Mouse (Mus musculus) NIH3T3 (cell line): ENCODE data around the gene Scgb1a1.
A peak's percentile ranks its signal among the peaks of the same experiment; 100 is the strongest.
"Not testable (repeated sequence)": the region's sequence is repeated elsewhere in the genome, so short reads cannot be mapped to it uniquely, and the experiment has no call there.

Source experiments
- DNase-seq: peaks from one replicate; pipeline ENCODE4 v3.0.0-alpha.2; 2012; ENCODE audit warnings: low read depth

The Scgb1a1 gene

DNA sequence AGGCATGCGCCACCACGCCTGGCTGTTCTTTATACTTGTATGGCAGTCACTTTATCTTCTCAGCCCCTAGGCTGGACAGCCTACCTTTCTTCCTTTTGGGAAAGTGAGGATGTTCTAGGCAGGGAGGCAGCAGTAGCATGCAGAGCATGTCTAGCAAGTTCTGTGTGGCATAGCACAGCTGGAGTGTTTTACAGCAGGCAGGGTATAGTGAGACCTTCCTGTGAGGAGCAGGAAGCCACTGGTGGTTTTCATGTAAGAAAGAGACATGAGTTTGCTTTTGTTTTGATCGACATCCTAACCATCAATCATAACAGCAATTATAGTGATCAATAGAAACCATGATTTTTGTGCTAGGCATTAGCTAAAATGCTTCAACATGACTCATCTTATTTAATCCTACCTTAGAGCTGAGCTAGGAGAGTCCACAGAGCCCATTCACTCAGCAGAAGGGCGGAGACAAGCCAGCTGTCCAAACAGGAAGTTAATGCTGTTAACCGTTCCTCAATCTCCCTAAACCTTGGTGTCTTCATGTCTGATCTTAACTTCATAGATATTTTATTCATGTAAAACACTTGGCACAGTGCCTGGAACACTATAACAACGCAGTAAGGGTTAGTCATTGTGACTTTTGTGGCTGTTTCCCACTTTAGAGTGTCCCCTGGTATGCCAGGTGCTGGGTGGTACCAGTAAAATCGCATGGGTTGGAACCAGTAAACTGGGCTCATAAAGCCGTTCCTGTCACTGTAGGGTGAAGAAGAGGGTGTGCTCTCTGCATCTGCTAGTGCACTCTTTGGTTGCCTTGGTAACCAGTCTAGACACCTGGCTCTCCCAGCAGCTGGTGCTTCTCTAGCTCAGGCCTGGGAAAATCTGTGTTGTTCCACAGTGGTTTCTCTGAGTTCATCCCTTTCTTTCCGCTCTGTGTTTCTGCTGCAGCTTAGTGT is 21.9 kb downstream of the Scgb1a1 start:
- peak; percentile 57 for DNase-seq

DNA sequence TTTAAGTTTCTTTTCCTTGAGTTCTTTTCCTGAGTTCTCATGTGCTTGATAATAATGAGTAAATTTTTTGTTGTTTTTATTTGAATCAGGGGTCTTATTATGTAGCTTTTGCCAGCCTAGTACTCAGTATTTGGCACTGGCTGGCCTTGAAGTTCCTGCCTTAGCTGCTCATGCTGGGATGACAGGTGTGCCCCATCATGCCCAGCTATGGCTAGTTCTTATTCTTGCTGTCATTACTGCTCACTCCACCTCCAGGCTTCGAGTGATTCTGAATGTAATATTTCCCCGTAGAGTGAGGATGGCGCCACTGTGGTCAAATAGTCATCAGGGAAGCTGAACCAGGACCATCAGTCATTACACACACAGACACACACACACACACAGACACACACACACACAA is 23.9 kb downstream of the Scgb1a1 start:
- DNase-seq, result no peak

DNA sequence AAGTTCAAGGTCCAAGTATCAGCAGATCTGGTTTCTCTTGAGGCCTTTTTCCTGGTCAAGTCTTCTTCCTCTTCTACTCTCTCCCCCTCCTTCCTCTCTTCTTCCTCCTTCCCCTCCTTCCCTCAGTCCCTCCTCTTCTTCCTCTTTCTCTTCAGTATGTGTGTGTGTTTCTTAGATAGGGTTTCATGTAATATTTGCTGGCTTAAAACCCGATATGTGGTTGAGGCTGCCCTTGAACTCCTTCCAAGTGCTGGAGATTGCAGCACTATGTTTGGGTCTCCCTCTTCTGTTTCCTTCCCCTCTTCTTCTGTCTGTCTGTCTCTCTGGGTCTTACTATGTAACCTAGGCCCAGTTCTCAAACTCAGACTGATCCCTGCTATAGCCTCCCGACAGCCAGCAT is 24.9 kb downstream of the Scgb1a1 start:
- peak; percentile 44 for DNase-seq

DNA sequence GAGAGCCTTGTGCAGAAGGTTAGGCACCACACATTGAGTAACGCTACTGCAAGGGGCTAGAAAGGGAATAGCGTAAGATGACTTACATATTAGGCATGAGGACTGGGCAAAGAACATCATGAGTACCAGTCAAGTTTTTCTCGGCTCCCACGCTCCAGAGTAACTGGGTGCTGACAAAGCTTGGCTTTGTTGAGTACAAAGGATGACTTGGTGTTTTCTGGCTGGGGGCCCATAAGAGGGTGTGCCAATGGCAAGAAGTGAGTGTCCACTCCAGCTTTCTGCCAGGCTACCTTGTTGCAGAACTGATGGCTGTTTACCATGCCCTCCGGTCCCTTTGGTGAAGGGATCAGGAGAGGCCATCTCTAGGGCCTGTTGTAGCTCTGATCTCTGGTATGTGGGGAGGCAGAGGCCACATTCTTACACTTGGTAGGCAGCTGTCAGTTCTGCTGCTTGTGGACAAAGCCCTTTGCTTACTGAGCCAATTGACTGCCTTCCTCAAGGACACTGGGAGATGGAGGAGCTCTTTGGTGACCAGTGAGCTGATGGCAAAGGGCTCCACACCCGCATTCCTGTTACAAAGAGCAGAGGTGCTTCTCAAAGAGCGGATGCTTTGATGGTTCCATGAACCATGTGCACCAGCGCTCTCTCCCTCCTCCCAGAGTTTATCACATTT is 26.4 kb downstream of the Scgb1a1 start:
- DNase-seq, result peak; percentile 95

DNA sequence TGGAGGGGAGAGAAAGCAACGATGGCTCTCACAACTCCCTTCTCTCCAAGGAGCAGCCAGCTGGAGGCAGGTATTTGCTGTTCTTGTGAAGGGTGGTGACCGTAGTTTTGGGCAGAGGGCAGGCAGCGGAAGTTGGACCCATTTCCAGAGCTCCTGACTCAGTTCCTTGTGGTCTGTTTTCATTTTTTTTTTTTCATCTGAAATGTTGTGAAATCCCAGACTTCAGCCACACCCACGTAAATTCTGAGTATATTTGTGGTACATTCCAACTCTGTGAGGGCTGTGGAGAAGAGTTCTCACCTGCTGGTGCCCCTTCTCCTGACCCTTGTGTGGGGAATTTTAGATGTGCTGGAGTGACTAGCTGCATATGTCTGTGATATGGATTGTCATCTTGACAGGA is 27.7 kb downstream of the Scgb1a1 start:
- peak; percentile 89 for DNase-seq

DNA sequence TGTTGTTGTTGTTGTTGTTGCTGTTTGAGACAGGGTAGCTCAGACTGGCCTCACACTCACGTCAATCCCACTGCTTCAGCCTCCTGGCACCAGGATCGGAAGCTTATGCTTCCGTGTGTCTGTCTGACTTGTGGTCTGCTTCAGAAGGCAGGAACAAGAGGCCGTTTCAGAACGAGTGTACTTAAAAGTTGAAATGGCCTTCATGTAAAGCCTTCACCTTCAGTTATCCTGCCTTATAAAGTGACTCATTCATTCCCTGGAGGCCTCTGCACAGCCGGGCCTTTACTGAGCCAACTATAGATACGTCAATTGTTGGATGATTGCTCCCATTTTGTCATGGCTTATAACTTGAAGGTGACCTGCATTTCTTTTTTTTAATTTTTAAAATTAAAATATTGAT is 28.4 kb downstream of the Scgb1a1 start:
- DNase-seq, result peak; percentile 86

DNA sequence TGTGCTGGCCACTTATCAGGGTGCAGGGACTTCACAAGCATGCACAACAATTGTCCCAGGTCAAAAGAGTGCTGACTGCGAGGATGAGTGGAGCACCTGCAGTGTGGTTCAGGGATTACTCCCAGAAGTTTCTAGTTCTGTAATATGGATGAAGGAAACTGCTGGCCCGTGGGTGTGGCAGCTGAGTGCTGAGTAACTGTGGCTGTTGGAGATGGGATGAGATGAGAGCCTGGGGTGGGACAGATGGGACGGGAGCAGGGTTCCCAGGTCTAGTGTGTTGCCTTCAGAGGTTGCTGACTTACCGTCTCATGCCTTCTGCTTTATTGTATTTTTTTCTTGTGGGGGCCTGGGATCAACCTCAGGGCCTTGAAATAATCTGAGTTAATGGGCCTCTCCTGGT is 28.8 kb downstream of the Scgb1a1 start:
- peak; percentile 35 for DNase-seq

DNA sequence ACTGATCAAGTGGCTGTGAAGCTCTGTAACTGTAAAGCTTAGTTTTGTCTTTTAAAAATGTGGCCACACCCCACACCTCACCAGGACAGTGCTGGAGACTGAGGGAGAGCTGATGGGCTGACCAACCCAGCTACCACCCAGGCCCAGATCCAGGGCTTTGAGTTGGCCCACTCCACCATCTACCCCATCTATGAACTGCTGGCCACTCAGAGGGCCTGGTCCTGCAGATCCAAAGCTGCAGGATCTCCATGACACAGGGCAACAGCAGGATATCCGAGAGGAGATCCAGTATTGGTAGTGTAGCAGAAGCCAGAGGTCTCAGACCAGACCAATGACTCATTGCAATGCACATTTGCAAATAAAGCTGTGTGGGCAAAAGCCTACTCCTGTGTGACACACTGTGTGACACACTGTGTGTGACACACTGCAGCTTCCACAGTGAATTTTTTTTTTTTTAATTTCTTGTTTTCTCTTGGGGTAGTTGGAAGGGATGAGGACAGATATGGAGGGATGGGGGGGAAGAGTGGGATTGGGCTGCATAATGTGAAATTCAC is 29.4 kb downstream of the Scgb1a1 start:
- DNase-seq, result no peak

DNA sequence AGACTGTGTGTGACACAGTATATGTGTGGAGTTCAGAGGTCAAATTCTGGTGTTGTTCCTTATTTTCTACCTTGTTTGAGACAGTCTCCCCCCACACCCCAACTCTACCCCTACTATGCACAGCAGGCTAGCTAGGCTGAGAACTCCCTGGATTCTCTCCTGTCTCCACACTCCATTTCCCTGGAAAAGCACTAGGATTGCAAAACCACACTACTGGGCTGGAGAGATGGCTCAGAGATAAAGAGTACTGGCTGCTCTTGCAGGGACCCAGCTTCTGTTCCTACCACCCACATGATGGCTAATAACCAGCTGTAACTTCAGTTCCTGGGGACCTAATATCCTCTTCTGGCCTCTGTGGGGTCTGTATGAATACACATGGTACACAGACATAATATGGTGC is 30.1 kb downstream of the Scgb1a1 start:
- DNase-seq, result peak; percentile 41

DNA sequence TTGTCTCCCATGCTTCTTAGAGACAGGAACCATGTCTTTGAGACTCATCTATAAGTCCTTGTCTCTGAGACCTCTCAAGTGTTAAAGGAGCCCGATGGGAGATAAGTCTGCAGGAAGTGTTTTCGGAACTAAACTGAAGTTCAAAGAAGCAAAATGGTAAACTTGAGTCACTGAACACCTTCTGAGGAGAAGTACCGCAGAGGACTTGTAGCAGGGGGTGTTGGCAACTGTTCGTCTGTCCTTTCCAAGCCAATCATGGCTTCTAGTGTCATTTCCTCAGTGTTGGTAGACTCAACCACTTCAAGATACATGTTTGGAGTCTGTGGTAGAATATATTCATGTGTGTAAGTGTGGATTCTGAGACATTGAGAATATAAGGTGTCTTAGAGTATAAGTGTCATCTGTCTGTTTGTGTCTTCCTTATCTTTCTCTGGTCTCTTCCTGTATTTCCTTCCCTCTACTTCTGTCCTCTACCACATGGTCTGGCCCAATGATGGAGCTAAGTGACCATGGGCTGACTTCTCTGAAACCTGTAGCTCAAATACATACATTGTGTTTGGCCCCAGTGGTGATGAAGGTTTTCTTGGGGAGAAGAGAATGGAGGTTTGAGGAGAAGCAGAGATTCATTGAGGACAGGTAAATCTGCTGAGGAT is 31.9 kb downstream of the Scgb1a1 start:
- no peak for DNase-seq

DNA sequence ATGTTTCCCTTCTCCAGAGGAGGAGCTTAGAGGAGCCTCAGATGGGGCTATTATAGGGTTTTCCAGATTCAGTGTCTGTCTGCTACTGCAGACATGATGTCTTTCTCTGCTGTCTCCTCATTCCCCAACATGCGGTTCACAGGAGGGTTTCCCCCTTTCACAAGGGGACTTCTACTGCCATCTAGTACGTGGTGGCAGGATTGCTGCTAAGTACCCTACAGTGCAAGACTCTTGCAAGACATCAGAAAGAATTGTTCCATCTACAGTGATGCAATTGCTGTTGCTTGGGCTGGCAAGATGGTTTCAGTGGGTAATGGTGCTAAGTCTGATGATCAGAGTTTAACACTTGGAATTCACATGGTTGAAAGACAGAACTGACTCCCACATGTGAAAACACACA is 32.6 kb downstream of the Scgb1a1 start:
- peak; percentile 52 for DNase-seq

DNA sequence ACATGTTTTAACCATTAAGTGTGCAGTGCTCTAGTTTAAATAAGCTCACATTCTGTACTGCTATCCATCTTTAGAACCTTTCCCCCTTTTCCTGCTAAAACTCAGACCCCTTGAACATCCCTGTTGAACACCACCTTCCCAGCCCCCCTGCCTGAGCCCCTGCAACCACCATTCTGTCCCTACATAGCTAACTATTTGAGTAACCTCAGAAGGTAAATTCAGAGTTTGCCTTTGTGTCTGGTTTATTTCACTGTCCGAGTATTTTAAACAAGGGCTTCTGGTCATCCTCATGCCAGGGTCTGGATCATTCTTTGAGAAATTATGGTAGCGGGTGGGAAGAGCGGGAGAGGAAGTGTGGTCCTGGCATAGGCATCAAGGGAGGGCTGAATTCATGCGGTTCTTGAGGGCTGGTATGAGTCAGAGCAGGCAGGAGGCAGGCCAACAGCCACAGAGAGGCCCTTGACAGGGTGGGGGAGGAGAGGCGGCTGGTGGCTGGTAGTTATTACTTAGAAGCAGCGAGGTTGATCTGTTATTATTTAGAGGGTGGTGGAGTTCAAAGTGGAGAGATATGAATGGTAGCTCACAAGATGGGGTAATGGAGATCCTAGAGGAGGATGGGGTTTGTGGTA is 34.8 kb downstream of the Scgb1a1 start:
- peak; percentile 95 for DNase-seq

DNA sequence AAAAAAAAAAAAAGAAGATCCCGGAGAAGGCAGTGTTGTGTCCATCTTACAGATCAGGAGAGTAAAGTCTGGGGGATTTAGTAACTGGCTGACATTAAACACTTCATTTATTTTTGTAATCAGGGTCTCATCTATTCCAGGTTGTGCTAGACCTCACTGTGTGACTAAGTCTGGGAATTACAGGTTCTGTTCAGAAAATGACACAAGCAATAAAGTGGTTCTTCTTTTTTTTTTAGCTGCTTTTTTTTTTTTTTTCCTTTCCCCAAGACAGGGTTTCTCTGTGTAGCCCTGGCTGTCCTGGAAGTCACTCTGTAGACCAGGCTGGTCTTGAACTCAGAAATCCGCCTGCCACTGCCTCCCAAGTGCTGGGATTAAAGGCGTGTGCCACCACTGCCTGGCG is 35.8 kb downstream of the Scgb1a1 start:
- DNase-seq, result not testable (repeated sequence)

DNA sequence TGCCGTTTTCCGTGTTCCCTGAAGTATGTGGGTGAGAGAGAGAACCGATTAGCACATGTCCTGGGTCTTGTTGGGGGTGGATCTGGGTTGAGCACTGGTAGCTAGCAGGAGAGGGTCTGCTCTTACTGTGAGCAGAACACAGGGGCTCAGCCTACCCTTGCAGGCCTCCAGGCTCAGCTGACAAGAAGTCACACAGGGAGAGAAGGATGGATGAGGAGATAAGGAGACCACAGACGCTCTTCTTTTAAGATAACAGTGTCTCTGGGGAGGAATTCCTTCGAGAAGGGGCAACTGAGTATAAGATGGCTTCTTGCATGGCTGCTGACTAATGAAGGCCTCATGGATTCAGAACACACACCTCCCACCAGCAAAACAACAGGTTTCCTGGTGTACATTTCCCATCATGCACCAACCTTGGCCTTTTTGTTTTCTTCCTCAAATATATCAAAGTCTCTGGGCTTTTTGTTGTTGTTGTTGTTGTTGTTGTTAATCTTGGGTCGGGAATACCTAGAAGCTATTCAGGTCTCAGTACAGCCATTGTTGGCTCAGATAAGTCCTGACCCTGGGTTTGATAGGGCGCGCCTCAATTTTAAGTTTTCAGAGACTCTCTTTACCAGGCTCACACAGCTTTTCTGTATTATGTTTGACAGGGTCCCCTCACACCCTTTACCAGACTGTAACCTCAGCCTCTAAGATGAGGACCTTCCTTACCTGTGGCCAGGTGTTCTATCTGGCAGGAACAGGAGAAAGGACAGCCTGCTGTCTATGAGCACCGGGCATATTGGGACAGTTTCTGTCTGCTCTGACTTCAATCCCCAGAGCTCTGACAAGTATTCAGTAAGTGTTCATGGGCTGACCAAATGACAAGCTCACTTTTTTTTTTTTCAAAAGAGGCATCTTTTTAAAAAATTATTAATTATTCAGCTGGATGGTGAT is 37.2 kb downstream of the Scgb1a1 start:
- no peak for DNase-seq

DNA sequence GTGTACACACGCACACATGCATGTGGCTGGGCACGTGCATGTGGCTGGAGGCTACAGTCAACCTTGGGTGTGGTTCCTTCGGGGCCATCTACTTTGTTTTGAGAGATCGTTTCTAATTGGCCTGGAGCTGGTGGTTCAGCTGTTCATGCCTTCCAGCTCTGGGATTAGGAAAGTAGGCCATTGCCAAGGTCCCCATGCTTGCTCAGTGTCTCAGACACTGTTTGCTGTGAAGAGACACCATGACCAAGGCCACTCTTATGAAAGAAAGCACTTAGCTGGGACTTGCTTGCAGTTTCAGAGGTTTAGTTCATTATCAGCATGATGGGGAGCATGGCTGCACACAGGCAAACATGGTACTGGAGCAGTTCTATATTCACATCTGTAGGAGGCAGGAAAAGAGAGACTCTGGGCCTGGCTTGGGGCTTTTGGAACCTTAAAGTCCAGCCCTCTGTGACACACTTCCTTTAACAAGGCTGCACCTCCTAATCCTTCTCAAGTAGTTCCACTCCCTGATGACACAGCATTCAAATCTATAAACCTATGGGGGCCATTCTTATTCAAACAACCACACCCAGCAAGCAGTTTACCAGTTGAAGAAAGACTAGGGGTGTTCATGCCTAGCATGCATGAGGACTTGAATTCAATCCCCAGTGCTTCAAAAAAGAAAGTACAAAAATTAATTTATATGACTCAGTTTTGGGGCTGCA is 38.6 kb downstream of the Scgb1a1 start:
- DNase-seq, result no peak

DNA sequence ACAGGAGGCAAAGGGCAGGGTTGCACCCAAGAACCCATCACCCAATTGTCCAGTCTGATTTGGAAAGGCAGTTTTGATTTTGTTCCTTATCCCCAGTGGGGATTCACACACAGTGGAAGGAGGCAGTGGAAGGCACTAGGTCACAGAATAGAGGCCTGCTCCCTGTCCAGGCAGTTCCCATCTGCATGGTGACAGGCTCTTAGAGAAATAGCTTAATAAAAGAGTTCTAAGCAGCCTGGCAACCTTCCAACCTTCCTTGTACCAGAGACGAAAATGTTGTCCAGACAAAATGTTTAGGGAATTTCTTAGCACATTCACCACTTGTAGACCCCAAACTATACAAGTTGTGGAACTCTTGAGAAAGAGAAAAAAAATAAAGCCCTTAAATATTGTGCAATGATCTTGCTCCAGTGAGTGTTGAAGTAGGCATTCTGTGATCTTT is 39.8 kb downstream of the Scgb1a1 start:
- DNase-seq, result peak; percentile 47

DNA sequence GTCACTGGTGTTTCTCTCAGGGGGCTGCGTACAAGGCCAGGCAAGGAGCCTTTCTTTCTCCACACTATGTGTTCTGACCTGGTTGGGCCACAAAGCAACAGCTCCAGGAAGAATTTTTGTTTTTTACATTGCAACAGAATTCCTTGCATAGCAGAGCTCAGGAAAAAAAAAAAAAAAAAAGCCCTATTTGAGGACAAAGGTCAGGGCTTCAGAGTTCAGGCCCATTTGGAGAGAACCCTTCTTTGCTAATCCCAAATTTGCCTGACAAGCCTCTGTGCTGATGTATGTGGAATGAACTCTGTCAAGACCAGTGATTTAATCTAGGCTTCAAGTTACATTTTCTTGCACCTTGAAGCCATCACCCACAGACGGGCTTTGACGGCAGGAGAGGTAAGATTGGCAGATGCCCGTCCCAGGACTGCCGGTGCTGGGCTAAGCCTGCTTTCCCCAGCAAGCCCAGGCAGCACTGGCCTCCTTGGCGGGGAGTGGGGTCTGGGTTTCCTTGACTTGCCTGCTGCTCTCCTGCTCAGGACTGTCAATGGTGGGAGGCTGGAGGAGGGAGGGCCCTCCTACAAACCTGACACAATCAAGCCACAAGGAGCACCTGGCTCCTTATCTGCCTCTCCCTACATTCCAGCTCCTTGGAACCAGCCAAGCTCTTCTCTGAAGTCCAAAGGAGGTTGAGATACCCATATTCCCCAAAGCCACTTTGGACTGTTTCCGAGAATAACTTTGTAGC is 40.4 kb downstream of the Scgb1a1 start:
- DNase-seq, result no peak

DNA sequence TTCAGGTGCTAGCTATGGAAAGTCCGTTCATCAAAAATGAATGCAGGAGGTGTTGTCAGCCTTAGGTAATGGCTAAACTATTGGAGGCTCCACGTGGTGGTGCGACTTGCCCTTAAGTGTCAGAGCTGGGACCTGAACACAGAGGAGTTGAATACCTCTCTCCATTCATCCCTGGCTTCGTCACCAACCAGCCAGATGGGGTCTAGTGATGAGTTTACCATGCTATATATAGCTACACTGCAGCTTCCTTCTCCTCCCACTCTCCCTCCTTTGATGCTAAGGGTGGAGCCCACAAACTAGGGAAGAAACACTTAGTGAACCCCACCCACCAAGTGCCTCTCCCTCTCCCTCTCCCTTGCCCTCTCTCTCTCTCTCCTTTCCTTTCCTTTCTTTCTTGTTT is 43.5 kb downstream of the Scgb1a1 start:
- no peak for DNase-seq

DNA sequence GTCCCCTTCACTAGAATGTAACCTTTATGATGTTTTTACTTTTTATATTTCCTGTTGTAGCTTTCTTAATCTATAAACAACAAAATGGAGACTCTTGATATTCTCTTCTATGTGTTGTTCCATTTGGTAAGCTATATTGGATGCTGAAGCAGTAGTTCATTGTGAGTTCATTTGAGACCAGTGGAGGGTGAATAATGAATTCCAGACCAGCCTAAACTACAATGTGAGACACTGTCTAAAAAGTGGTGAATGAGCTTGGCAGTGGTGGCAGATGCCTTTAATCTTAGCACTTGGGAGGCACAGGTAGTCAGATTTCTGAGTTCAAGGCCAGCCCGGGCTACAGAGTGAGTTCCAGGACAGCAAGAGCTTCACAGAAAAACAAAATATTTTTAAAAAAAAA is 44.6 kb downstream of the Scgb1a1 start:
- DNase-seq, result peak; percentile 55

DNA sequence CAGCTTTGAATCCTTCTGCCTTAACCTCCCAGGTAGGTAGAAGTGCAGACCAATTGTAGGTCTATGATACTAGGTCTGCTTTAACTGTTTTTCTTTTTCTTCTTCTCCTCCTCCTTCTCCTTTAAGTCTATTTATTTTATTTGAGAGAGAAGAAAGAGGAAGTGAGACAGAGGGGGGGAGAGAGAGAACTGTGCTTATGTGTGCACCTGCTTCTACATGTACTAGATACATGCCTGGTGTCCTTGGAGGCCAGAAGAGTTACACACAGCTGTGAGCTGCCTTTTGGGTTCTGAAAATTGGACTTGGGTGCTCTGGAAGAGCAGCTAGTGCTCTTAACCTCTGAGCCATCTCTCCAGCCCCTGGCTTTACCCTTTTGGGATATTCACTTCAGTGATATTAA is 46.7 kb downstream of the Scgb1a1 start:
- no peak for DNase-seq
